Mouse (Mus musculus) frontal cortex, adult (tissue): Measurements from ENCODE around the gene Hsd3b1.
"Not testable (repeated sequence)": the region's sequence is repeated elsewhere in the genome, so short reads cannot be mapped to it uniquely, and the experiment has no call there.

ENCODE experiments used
- ATAC-seq: cut with Nextera tagmentation; 2 replicates; pipeline ENCODE4 v1.9.2; 2017; ENCODE audit warnings: mild to moderate bottlenecking, moderate library complexity, mixed read lengths; ENCODE audit not compliant: low TSS enrichment

Hsd3b1 gene

DNA sequence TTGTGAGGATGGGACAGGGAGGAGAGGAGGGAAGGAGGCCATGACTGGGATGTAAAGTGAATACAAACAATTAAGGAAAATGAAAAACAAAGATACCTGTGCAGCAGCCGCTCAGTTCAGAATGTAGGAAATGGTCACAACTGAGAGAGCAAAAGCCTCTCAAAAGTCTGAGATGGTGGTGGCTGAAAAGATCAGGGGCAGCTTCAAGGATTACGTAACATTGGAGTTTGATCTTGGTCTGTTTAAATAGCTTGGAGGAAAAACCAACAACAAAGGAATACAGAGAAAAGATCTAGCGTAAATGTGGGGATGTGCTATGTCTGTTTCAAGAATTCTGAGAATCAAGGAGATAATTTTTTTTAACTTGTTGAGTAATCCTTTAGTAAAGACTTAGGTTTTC, at the start of gene Hsd3b1:
Gene Hsd3b1, minus strand, starts transcription at position 219 of the 400 bp plus-strand sequence.
- ATAC-seq = no peak

DNA sequence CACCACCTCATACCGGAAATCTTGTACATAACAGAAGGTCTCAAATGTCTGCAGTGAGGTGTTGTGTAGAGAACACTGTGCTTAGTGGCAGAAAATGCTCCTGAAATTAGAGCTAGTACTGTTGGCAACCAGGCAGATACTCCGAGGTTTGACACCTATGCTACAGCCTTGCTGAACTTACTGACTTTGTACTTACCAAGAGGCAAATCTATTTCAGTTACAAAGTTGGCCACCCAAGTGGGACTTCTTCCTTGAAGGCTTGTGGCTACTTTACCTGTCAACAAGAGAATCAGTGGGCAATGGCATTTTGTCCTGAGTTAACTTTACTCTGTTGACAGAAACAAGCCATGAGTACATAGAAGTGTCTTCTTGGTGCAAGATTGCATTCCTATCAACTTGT, 38.0 kb upstream of the Hsd3b1 start:
- ATAC-seq = no peak

DNA sequence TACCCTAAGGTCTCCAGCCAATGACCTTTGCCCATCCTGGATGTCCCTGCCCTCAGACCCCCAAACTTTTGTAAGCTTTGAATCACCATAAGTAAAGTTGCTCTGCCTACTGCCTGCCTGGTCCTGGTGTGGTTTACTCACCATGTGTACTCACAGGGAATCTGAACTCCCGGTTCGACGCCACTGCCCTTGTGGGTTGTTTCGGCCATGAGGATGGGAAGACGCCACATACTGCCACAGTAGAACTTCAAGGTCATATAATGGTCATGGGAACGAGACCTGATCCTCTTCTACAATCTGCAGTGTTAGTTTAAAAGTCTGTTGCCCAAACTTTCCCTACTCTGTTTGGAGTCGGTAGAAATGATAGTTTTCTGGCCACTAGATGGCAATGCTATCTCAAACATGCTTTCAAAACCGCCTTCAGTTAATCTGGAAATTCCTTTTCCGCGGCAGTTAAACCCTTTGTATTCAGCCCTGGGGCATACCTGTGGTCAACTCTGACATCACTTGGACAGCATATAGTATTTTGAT, 35.5 kb upstream of the Hsd3b1 start:
- peak; percentile 89 for ATAC-seq

DNA sequence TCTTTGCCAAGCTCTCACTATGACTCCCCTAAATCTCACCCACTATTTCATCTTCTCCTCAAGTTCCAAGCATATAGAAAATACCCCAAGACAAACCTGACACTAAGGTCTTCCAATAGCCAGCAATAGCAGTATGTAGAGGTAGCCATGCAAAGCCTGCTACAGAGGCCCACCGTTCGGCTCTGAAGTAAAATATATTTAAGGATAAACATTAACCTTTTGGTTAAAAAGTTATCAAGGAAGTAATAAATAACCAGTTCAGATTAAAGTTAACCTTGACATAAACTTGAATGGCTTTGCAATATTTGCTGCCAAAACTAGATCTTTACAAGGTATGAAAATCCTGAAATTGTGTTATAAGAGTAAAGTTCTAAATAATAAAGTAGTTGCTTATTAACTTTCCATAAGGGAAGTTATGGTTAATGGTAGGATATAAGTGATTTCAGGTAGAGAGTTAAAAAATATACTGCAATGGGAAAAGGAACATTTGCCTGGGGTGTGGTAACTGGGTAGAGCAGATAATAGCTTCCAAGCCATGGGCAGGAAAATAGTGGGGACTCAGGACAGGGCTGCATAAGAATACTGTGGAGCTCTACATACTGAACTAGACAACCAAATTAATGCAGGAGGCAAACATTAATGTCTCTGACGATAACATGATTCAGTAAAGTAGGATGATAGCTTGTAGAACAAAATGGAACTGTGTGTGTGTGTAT, 33.6 kb upstream of the Hsd3b1 start, which contains the start of gene Hao2:
Gene Hao2, minus strand, starts transcription at position 183 of the 716 bp plus-strand sequence.
- ATAC-seq = no peak

DNA sequence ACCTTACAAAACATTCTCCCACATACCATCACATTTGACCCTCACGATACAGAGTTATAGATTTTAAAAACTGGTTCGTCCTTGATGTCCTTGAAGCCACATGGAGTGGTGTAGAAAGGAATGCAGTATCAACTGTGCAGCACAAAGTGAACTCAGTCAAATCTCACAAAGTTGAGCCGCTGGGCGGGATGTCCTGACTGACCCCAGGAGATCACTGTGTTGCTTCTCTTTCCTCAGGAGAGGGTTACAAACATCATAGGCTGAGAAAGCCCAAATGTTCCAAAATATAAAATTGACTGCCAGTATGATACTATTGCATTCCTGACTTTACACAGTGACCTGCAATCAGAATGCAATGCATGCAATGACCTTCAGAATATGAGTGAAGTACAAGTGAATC, 30.8 kb upstream of the Hsd3b1 start:
- no peak for ATAC-seq

DNA sequence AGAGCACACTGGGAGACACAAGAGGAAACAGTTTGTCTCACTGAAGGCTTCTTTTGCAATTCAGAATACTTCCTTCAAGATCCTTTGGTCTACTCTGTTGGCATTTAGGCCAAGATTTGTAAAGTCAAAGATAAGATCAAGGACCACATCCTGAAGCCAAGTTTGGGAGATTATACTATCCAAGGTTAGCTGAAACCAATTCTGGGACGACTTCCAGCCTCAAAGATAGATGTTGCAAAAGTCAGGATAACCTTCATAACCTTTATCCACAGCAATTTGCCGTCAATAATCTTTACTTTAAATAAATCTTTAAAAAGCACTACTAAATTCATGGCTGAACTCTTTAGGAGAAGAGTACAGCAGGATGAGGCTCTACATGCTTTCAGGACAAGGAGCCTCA, 28.6 kb upstream of the Hsd3b1 start:
- no peak for ATAC-seq

DNA sequence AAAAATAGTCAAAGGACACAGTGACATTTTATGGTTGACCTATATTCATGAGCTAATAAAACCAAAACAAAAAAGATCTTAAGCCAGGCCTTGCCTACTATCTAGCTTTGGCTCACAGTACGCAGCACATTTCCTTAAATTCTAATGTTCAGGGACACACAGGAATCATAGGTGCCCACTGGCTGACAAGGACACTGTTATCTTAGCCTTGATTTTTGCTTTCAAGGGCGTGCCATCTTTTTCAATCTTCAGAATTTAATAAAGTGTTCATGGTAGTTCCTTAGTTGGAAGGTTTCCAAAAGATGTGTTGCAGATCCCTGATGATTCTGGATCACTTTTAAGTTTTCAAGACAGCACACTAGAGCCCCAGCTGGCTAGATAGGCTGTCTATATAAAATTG, 21.2 kb upstream of the Hsd3b1 start:
- no peak for ATAC-seq

DNA sequence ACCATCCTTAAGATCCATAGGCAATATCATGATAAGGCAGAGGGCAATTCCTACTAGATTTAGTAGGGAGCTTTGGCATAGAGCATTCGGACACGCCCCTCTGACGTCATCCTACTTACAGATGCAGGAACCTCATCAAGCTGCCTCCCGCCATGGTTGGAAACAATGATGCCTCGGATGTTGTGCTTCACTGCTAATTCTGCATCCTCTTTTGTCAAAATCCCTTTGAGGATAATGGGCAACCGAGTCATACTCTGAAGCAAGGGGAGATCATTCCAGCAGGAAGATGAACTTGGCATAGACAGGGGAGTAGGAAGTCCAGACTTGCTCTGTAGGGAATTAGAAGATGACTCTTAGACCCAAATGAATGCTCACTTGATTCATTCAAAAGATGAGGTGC, 20.6 kb upstream of the Hsd3b1 start:
- ATAC-seq = no peak

DNA sequence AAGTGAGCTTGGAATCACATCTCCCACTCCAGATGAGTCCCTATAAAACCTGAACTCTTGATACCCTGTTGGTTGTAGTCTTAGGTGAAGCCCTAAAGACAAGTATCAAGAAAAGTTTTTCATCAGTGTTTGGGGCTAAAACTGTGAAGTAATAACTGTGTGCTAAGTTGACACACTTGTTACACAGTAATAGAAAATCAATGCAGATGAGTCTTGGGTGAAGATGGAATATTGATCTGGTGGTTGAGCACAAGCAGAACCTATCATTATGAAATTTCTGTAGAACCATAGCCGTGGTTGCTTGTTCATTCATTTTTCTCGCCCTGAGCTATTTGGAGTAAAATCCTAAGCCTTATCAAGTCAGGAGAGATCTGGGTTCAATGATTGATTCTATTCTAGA, 8.6 kb upstream of the Hsd3b1 start:
- no peak for ATAC-seq

DNA sequence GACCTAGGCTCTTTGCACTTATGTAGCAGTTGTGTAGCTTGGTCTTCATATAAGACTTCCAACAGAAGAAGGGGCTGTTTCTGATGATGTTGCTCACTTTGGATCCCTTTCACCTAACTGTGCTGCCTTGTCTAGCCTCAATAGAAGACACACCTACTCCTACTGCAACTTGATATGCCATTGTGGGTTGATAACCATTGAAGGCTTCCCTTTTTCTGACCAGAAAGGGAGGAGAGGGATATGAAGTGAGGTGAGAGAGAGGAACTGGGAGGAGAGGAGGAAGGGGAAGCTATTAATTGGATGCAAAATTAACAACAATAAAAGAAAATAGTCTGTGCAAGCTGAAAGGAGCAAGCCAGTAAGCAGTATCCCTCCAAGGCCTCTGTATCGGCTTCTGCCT, 3.2 kb upstream of the Hsd3b1 start:
- no peak for ATAC-seq

DNA sequence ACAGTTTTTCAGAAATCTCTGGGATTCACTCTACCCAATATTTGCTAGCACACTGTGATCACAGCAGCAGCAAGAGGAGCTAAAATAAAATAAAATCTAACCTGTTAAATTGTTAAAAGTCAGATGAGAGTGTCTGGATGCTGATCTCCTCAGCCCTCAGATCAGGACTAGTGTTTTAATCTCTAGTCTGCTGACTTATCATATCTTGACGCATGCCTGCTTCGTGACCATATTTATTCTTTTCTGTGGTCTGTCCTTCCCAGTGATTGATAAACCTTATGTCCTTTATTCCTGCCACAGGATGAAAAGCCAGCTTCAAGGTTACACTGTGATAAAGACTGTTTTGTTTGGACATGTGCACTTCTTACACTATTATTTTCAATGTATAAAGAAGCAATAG, 1.5 kb downstream of the Hsd3b1 start:
- ATAC-seq = no peak

DNA sequence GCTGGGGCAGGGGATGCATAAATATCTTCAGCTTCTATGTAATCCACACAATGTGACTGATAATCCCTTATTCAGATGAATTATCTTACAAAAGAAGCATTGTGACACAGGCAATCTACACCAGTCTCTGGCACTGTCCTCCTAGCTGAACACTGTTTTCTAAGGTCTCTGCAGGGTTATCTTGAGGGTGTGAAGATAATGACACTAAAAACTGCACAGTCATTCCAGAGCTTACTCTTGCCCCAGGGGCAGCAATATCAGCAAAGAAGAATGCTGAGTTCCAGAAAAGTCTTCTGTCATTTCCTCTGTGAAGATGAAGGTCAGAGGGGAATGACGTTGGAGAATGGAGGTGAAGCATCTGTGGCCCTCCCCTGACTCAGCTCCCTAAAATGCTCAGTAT, 2.7 kb downstream of the Hsd3b1 start:
- no peak for ATAC-seq

DNA sequence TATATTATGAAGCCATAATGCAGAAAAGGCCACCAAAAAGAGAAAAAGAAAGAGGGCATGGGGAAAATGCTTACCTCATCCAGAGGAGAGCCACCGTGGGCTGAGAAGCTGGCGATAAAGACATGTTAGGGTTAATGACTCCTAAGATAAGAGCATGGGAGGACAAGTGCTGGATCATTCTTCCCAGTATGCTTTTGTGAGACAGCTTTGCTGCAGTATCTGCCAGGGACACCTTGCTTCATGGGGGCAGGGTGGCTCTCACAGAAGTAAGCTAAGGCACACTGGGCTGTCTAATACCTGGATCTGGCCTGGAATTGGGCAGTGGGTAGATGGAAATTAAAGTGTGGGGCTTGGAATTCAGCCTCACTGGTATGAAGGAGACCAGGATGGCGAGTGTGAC, 4.4 kb downstream of the Hsd3b1 start:
- no peak for ATAC-seq

DNA sequence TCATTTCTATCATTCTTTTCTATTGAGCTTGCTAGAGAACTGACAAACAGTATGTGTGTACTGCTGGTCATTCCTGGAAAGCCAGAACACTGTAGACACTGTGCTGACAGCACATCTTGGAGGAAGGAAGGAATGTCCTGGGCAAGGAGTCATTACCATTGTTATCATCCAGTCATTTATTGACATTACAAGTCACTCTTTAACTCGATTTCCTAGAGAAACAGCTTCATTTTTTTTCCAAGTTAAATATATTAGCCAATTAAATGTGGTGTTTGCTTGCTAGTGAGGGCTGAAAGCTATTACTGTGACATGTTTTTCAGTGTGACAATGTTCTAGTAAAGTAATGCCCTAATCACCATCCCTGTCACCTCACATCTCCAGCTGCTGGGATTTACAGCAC, 5.9 kb downstream of the Hsd3b1 start:
- no peak for ATAC-seq

DNA sequence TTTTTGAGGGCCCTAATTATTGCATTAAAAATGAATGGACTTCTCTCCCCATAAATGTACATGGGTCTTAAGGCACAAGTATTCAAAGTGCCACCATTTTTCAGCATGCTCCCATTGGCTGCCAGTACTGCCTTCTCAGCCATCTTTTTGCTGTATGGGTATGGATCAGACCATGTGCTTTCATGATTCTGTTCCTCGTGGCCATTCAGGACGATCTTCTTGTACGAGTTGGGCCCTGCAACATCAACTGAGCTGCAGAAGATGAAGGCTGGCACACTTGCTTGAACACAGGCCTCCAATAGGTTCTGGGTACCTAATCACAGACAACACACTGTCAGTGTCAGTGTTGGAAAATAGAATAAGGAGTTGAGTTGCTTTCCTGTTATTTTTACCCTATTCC, 6.5 kb downstream of the Hsd3b1 start:
- no peak for ATAC-seq

DNA sequence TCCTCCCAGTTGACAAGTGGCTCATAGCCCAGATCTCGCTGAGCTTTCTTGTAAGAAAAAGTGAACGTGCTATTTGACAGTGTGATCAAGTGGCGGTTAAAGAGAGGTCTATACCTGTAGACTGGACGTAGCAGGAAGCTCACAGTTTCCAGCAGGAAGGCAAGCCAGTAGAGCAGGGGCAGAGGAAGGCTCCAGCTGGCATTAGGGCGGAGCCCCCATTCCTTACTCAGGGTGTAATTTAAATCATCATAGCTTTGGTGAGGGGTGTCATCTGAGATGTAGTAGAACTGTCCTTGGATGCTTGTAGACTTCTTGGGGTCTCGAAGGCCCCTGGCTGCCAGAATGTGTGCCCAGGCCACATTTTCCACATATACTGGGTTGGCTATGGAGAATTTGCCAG, 7.0 kb downstream of the Hsd3b1 start:
- ATAC-seq = no peak

DNA sequence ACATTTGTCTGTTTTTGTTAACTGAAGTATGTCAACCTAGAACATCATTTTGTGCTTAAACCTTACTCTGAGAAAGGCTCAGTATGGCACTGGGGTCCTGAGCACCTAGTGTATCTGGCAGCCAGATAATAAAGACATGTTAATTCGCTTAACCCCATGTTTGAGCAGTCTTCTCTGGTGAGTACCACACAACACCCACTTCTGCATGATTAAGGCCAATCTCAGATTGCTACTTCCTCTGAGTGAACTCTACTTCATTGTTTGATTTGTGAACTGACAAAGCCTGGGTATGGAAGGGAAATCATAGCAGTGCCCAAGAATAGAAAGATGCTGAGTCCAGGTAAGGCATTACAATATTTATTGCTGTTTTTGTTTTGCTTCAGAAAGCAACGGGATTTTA, 7.7 kb downstream of the Hsd3b1 start:
- no peak for ATAC-seq

DNA sequence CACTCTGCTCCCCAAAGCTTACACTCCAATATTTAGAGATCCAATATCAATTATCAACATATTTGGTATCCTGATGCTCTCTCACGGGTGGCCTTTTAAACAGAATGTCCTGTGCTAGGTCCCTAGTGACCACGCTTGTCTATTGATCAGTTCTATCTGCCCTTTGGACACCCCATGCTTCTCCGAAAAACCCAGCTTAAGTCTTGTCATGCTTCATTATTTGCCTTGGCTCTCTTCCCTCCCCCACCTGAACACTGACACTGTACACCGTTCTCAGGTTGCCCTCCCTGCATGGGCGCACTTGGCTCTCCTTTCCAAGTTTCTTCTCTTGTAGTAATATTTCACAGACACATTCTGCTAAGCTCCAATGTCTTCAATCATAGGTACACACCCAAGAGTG, 9.3 kb downstream of the Hsd3b1 start:
- ATAC-seq = no peak

DNA sequence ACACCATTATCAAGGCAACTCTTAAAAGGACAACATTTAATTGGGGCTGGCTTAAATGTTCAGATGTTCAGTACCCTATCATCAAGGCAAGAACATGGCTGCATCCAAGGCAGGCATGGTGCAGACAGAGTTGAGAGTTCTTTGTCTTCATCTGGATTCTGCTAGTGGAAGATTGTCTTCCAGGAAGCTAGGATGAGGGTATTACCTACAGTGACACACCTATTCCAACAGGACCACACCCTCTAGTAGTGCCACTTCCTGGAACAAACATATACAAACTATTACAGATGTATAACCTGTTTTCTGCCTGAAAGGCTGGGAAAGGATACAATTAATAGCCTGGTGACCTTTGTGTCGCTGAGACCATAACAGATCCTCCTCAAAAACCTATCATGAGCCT, 10.7 kb downstream of the Hsd3b1 start:
- ATAC-seq = no peak

DNA sequence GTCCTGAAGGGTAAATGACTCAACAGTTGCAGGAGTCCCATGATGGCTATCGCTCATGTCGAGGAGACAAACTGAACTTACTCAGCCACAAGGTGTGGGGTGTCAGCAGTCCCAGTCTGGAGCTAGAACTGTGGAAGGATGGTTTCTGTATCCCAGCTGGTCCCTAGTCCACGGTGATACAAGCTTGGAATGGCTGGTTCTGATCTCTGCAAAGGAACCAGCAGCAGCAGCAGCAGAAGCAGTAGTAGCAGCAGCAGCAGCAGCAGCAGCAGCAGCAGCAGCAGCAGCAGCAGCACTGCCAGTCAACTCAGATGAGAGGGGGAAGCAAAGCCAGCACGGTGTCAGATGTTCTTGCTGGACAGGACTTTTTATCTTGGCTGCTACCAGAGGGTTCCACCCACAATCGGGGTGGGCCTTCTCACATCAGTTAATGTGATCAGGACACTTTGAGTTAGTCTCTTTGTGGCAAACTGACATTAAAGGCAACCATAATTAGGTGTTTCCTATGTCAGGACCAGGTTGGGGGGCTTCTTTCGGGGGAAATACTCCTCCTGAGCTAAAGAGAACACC, 45.4 kb downstream of the Hsd3b1 start, which contains the start of gene Hsd3b6:
Gene Hsd3b6, minus strand, starts transcription at position 343 of the 570 bp plus-strand sequence.
- no peak for ATAC-seq

DNA sequence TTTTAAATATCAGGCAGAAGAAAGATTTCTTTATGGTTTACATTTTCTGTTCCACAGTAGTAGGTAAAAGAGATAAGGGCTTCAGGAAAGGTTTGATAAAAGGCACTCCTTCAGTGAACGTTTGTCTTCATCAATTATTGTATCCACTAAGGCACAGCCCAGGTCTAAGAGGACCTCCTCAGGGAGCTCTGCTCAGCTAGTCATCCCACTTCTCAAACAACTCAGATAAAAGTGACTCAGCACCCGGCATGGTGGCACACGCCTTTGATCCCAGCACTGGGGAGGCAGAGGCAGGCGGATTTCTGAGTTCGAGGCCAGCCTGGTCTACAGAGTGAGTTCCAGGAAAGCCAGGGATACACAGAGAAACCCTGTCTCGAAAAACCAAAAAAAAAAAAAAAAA, 46.9 kb downstream of the Hsd3b1 start:
- not testable (repeated sequence) for ATAC-seq

DNA sequence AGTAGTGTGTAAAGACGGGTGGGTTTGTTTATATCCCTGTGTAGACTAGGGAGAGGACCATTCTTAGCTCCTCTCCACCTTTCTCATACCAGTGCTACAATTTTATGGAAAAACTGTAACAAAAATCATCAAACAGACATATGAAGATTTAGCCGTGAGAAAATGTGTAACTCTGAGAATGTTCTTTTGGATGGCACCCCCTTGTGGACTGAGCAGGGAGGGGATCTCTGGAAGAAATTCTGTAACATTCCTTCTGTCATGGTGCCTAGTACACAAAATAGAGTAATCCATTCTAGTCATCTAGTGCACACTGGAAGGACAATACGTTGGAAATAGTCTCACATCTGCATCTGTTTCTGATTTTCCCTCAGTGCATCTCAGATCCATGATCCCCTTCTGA, 54.6 kb downstream of the Hsd3b1 start:
- ATAC-seq = not testable (repeated sequence)
